Mouse (Mus musculus): ENCODE results near the gene Vamp1.

Gene Vamp1

DNA sequence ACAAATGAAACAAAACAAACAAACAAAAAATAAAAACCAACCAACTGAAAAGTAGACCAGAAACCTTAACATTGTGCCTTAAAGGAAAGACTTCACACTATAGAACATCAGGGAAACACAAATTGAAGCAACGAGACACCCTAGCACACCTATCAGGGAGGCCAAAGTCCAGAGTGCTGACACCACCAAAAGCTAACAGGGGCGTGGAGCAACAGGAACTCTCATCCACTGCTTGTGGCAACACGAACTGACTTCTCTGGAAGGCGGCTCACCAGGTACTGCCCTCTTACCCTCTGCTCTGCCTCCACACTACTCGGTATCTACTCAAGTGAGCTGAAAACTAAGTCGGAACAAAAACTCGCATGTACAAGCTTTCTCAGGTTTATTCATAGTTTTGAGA is 76.9 kb downstream of the Vamp1 start:
- no peak for DNase-seq

DNA sequence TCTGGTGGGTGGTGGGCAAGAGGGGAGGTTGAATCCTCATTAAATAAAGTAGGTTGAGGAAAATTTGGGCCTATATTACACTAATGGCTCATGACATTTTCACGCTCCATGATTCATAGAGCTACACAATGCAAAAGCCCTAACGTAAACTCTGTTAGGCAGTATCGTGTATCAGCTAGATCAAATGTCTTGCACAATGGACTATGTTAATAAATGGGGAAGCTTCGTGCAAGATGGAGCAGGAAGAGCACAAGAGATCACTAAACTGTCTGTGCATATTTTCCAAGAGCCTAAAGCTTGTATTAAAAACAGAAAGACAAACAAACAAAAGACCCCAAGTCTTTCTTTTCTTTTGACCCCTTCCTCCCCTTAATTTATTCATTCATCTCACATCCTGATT is 78.7 kb downstream of the Vamp1 start:
- no peak for DNase-seq

Data from cerebellum, adult 9-10 months (tissue).